Comparison of ENCODE assay signal across 14 mouse cellular contexts in genomic region chr5:76064686-76065085, GRCm38 (mm10).
"Had no signal": no experiment of that assay in that cellular context is flagged by ENCODE, and none has a peak within 500 bp of the region (broad histone marks: within the 10 kb centered on the region; RNA-seq: fewer than 3 reads in every experiment).

No protein-coding gene starts in this region.

- H3K4me1 ChIP-seq: midbrain, embryonic 13.5 days had no signal

- DNase-seq: kidney, adult 8-10 months; kidney, postnatal 25 days; thymus, adult 2 months; thymus, postnatal 25 days had no signal

- H3K4me2 ChIP-seq: liver, embryonic 11.5 days; liver, embryonic 15.5 days; lung, embryonic 15.5 days; midbrain, embryonic 13.5 days; stomach, embryonic 15.5 days had no signal

- H3K4me3 ChIP-seq: left cerebral cortex, adult 2 months; limb, embryonic 10.5 days; liver, embryonic 15.5 days; lung, embryonic 15.5 days; megakaryocyte, embryonic 14.5 days; midbrain, embryonic 13.5 days; stomach, embryonic 15.5 days had no signal

- H3K9ac ChIP-seq: liver, embryonic 15.5 days; lung, embryonic 15.5 days; midbrain, embryonic 13.5 days; stomach, embryonic 15.5 days had no signal

- H3K36me3 ChIP-seq: limb, embryonic 10.5 days; liver, embryonic 15.5 days; lung, embryonic 15.5 days; midbrain, embryonic 13.5 days; stomach, embryonic 15.5 days had no signal

- ATAC-seq: intestine, postnatal 0 days; midbrain, embryonic 13.5 days had no signal

- H3K9me3 ChIP-seq: limb, embryonic 10.5 days; liver, embryonic 15.5 days; lung, embryonic 15.5 days; megakaryocyte, embryonic 14.5 days; midbrain, embryonic 13.5 days; stomach, embryonic 15.5 days had no signal

- H3K27me3 ChIP-seq: lung, embryonic 15.5 days; midbrain, embryonic 13.5 days; stomach, embryonic 15.5 days had no signal

- H3K27ac ChIP-seq: left cerebral cortex, adult 2 months; limb, embryonic 10.5 days; liver, embryonic 15.5 days; lung, embryonic 15.5 days; macrophage; midbrain, embryonic 13.5 days; stomach, embryonic 15.5 days had no signal
